Mouse (Mus musculus) thymus, postnatal 36 days (tissue): ENCODE data around the gene Cdc42.

Experiments
- DNase-seq, 2 experiments: peaks; one replicate each; pipeline ENCODE4 v3.0.0; 2022; ENCODE audit warnings: mixed read lengths in 2 of 2

The Cdc42 gene

DNA sequence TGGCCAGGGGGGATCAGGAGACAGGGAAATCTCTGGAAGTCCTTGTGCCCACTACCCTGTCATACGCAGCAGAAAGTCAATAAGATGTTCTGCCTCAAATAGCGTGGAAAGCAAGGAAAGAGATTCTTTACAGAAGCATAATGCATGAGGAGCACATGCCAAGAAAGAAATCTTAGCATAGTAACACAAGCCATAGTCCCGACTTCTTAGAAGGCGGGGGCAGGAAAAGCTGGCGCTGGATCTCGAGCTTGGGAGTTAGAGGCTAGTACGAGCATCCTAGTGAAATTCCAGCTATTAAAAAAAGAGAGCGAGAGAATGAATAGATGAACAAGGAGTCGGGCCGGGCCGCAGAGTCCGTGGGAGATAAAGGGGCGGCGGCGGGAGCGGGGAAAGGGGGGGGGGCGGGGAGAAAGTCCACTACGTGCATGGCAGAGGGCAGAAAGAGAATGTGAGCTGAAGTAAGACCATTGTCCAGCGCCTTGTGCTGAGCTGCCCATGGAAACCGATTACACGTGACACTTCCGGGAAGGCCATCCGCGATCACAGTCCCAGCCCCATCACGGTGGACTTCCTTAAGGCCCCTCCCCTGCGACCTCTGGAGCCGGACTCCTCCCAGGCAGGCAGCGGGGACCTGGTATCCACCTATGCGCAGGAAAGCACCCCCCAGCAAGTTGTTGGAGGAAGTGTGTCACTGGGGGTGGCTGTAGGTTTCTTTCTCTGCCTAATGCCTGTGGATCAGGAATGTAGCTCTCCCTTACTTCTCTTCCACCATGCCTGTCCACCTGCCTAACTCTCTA lies 12.6 kb upstream of the Cdc42 start:
- DNase-seq, result no peak

DNA sequence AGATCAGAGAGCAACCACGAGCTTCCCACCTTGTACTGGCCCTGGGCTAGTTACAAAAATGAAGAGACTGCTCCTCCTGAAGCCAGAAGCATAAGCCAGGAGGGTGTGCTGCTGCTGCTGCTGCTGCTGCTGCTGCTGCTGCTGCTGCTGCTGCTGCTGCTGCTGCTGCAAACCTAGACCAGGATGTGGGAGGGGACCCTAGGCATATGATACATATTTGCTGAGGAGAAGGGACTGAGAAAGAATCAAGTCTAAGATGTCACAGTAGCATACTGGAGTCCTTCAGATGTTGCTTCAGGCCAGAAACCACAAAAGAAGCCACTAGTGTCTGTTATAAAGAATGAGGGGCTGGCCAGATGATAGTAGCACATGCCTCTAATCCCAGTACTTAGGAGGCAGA lies 10.7 kb upstream of the Cdc42 start:
- DNase-seq, result peak; percentile 26 to 32

GRCm38 (mm10) chr4:137367275-137368088 lies 10.0 kb upstream of the Cdc42 start:
- peak in 1 of 2 experiments; percentile 48 for DNase-seq

DNA sequence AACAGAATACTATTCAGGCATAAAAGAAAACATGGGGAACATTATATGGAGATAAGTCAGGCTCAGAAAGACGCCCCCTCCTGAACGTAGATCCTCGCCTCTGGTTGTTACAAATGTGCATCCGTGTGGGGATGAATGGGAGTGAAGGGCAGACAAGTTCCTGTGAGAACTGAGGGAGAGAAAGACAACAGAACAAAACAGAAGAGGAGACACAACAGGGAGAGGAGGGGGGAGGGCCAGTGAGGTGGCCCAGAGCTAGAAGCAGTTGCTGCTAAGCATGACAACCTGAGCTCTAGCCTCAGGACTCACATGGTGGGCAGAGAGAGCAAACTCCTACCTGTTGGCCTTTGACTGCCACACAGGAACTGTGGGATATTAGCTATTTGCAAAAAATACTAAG lies 8.6 kb upstream of the Cdc42 start:
- DNase-seq, result no peak

- DNase-seq, result no peak
Measured at GRCm38 (mm10) chr4:137365356-137366062, 8.0 kb upstream of the Cdc42 start.

GRCm38 (mm10) chr4:137364826-137365225 lies 7.3 kb upstream of the Cdc42 start:
- DNase-seq, result no peak

DNA sequence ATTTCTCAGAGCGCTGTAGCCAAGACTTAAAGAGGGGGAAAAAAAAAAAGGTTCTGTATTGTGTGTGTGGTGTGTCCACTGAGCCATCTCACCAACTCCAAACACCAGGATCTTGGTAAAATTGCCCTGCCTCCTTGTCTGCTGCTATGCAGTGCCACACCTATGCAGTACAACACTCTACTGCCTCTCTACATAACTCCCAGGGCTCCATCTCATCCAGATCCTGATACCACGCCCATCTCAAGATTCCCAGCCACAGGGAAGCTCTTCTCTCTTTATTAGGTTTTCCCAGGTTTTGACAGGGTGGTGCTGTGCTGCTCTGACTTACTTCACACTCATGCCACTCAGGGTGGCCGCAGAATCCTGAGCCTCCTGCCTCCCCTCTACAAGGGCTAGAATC lies 3.5 kb upstream of the Cdc42 start:
- DNase-seq, result no peak

DNA sequence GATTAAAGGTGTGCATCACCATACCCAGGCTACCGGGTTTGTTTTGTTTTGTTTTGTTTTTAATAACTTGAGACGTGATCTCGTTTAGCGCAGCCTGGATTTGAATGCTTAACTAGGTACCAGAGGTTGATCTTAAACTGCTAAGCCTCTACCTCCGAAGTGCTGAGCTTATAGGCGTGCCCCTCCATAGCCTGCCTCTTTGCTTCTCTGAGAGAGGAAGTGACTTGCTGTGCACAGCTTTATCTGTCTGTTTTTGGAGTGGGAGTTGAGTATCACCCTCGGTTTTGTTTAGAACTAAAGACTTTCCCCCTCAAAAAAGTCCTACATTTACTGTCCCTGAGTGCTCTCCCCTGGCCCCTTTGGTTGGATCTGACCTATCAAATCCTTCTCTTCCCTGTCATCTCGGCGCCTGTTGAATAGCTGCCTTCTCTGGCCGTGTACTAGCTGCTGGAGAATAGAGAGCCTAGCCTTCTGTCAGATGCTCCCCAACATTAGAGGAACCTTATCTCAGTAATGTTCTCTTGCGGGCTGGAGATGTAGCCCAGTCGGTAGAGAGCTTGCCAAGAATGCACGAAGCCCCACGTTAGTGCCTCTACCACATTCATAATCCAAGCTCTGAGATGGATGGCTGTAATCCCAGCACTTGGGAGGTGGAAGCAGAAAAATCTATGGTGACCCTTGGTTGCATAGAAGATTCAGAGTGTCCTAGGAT lies 927 bp upstream of the Cdc42 start:
- peak; percentile 25 to 53 for DNase-seq

DNA sequence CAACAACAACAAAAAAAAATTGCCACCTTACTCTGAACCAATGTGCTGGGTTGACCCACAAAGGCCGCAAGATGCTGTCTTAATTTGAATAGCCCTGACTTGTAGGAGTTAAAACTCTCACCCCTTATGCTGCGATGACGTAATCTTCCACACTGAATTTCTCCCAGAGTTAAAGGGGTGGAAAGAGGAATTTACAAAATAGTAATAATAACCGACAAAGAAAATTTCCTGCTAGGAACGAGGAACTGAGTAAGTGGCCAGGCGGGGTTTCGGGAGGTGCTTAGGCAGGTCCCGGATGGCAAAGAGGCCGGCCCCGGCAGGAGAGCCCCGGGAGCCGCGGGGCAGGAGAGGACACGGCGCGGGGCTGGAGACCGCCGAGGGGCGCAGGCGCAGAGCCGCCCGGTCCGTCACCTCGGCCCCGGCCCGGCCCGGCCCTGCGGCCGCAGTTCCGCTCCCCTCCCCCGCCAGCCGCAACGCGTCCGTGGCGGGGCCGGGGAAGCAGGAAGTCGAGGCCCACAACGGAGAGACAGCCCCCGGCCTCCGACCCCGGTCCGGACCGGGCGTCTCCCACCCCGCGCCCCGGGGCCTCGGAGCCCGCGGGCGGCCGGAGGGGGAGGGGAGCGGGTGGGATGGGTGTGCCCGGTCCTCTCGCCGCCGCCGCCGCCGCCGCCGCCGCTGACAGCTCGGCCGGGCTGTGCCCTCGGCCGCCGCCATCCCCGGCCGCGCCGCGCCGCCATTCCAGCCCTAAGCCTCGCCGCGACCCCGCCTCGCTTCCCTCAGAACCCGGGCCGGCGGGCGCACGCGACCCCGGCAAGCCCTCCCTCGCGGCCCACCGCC lies 628 bp downstream of the Cdc42 start:
- DNase-seq, result peak; percentile 56 to 69

GRCm38 (mm10) chr4:137350627-137351026 lies 6.9 kb downstream of the Cdc42 start:
- DNase-seq, result no peak

DNA sequence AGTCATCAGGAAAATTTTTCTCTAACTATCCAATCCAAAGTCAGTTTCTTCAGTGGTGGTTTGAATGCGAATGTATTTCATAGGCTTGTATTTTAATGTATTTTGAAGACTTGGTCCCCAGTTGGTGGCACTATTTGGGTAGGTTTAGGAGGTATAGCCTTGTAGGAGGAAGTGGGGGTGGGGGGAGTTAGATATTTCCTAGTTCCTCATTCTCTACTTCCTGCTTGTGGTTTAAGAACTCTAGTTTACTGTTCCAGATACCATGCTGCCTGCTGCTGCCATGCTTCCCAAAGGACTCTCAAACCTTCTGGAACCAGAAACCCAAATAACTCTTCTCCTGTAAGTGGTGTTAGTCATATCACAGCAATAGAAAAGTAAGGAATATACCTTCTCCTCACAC lies 11.7 kb downstream of the Cdc42 start:
- DNase-seq, result no peak

DNA sequence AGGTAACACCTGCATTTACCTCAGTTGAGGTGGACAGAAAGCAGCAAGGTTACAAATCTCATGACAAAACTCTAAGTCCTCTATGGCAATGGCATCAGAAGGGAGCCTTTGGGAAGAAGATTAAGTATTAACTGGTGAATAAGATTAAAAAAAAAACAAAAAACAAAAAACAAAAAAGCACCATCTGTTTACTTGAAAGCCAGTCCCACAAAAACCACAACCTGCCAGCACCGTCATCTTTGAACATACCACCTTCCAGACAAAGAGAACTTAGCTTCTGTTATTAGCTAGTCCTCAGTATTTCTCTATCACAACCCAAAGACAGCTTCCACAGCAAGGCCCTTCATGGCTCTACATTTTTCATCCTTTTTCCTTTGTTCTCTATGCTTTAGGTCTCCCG lies 12.4 kb downstream of the Cdc42 start:
- no peak for DNase-seq

- no peak for DNase-seq
Measured at GRCm38 (mm10) chr4:137342816-137343215, 14.7 kb downstream of the Cdc42 start.

DNA sequence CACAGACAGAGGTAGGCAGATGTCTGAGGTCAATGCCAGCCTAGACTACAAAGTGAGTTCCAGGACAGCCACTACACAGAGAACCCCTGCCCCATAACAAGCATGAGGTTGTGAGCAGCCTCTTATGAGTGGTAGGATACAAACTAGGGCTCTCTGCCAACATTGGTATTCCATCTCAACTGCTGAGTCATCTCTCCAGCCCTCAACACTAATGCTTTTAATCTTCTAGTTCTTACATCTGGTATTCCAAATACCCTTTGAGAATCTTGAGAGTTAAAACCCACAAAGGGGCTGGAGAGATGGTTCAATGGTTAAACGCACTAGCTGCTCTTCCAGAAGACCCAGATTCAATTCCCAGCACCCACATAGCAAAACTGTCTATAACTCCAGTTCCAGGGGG lies 18.1 kb downstream of the Cdc42 start:
- no peak for DNase-seq

DNA sequence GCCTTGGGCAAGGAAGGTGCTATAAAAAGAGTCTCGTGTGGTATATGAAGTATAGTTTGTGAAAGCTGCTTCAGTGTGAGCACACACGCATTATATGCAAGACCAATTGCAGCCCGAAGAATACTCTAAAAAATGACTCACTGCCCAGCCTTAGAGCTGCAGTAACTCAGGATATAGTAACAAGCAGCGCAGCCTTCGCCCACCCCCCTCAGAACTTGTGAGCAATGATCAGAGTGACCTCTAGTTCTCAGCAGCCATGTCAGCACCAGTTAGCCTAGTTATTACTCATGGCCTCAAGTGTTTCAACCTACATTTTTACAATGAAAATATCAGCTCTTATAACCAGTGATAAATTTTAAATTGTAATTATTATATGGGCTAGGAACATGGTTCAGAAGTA lies 21.1 kb downstream of the Cdc42 start:
- DNase-seq, result no peak

GRCm38 (mm10) chr4:137332051-137332450 lies 25.5 kb downstream of the Cdc42 start:
- DNase-seq, result no peak

DNA sequence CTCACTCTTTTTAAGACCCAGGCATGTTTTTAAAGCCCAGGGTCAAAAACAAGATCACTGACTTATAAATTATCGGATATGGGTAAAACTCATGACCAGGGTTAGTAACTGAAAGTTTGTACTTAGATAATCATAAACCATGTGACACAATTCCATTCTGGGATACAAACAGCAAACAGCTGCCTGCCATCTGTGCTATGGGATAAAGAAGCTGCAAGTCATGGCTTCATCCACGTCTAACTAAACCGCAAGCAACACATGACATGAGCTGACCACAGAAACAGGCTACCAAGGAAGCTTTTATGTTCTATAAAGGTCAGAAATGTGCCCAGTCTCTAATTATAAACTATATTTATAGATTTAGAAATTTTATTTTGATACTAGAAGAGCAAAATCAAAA lies 31.0 kb downstream of the Cdc42 start:
- no peak for DNase-seq

DNA sequence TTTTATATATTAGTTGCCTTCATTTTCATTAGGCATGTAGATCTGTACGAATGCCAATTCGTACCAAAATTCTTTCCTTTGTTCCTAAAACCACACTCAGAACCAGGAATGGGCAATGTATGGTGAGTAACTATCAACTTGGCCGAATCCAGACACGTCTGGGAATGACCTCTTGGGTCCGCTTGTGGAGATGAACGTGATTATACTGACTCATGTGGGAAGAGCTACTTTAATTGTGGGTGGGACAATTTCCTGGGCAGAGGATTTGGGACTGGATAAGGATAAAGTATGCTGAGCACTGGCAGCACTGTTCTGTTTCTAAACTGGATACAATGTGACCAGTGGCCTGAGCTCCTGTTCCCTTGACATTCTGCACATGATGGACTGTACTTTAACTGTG lies 32.6 kb downstream of the Cdc42 start:
- no peak for DNase-seq

DNA sequence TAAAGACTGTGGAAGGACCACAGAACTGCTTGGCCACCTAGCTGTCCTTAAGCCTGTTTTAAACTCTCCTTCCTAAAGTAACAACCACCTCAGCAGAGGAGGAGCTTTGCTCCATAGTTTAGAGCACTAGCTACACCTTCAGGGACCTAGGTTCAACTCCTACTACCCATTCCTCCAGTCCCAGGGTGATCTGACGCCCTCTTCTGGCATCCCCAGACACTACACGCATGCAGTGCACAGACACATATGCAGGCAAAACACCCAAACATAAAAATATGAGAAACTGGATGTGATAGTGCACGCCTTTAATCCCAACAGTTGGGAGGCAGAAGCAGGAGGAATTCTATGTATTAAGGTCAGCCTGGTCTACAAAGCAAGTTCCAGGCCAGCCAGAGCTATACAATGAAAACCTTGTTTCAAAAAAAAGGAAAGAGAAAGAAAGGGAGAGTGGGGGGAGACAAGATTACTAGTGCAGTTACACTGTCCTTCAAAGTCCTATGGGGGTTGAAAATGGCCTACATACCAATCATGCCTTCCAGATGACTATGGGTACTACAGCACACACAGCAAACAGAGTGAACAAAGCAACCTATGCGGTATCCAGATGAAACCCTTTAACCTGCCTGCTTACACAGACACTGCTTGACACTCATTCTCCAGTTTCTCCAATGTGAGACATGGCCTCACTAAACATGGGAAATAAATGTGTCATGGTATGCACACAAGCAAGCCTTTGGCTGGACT lies 41.3 kb downstream of the Cdc42 start:
- no peak for DNase-seq

DNA sequence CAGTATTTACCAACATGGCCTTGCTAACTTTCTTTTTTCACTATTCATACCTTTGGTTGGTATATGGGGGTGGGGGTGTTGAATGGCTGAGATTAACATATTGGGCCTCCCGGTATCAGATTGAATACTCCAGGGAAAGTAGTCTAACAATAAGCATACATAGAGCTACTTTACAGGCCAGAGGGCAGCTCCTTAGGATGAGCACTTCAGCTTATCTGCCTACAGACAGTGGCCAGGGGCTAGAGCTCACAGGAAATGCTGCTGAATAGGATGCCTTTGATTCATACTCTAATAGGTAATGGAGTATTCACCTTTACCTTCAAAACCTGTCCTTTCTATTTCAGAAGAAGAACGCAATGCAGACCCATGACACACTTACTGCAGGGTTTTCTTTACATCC lies 42.5 kb downstream of the Cdc42 start:
- DNase-seq, result no peak

DNA sequence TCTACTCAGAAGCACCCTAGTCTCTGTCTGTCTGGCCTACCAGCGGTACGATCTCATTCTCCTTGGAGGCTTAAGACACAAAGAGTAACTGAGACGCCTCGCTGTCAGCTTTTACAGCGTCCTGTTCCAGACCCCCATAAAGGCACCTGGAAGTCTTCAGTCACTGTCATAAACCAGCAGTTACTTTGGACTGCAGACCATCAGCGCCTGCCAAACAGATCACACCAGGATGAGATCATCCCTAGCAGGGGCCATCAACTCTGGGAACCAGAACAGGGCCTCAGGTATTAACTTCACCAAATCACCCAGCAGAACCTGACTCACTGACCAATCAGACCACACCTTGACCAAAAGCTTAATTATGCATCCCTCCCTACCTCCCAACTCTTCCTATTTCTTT lies 43.0 kb downstream of the Cdc42 start:
- no peak for DNase-seq
